ENCODE assay signal across 27 mouse cellular contexts in the genomic region with DNA sequence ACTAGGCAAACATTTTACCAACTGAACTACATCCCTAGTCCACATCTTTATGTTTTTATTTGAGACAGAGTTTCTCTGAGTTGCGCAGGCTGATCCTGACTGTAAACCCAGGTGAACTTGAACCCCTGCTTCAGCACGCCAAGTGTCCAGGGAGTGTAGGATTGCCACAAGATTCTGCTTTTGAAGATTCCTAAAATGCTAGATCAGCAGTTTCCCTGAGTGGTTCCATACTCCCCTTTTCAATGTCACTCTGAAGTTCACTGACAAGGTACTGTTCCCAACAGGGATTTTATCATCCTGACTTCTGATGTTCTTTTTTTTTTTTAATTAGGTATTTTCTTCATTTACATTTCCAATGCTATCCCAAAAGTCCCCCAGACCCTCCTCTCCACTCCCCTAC.
"Had no signal": no experiment of that assay in that cellular context is flagged by ENCODE, and none has a peak within 500 bp of the region (broad histone marks: within the 10 kb centered on the region; RNA-seq: fewer than 3 reads in every experiment).

No protein-coding gene starts in this region.

- H3K27me3 ChIP-seq: embryonic facial prominence, embryonic 12.5 days; embryonic facial prominence, embryonic 13.5 days; embryonic facial prominence, embryonic 15.5 days; forebrain, embryonic 12.5 days; forebrain, embryonic 13.5 days; forebrain, embryonic 15.5 days had no signal

- ATAC-seq: forebrain, embryonic 13.5 days; forebrain, embryonic 14.5 days; forebrain, embryonic 15.5 days; forebrain, embryonic 16.5 days; forebrain, postnatal 0 days had no signal

- H3K4me3 ChIP-seq: embryonic facial prominence, embryonic 10.5 days; embryonic facial prominence, embryonic 12.5 days; embryonic facial prominence, embryonic 13.5 days; embryonic facial prominence, embryonic 15.5 days; erythroblast, embryonic 14.5 days; forebrain, embryonic 10.5 days; forebrain, embryonic 12.5 days; forebrain, embryonic 13.5 days; forebrain, embryonic 15.5 days; gastrocnemius, adult 2 months; heart, adult 2 months had no signal

- H3K4me2 ChIP-seq: embryonic facial prominence, embryonic 12.5 days; embryonic facial prominence, embryonic 13.5 days; embryonic facial prominence, embryonic 15.5 days; forebrain, embryonic 12.5 days; forebrain, embryonic 13.5 days; forebrain, embryonic 15.5 days had no signal

- H3K36me3 ChIP-seq: embryonic facial prominence, embryonic 10.5 days; embryonic facial prominence, embryonic 12.5 days; embryonic facial prominence, embryonic 13.5 days; embryonic facial prominence, embryonic 15.5 days; forebrain, embryonic 10.5 days; forebrain, embryonic 12.5 days; forebrain, embryonic 15.5 days had no signal

- H3K9me3 ChIP-seq: embryonic facial prominence, embryonic 10.5 days; embryonic facial prominence, embryonic 12.5 days; embryonic facial prominence, embryonic 13.5 days; embryonic facial prominence, embryonic 15.5 days; forebrain, embryonic 10.5 days; forebrain, embryonic 12.5 days; forebrain, embryonic 13.5 days; forebrain, embryonic 15.5 days had no signal

- H3K9ac ChIP-seq: embryonic facial prominence, embryonic 12.5 days; embryonic facial prominence, embryonic 13.5 days; embryonic facial prominence, embryonic 15.5 days; forebrain, embryonic 12.5 days; forebrain, embryonic 13.5 days; forebrain, embryonic 15.5 days; forebrain, postnatal 0 days had no signal

- H3K4me1 ChIP-seq: embryonic facial prominence, embryonic 10.5 days; embryonic facial prominence, embryonic 12.5 days; embryonic facial prominence, embryonic 13.5 days; embryonic facial prominence, embryonic 15.5 days; forebrain, embryonic 15.5 days had no signal

- H3K27ac ChIP-seq: embryonic facial prominence, embryonic 10.5 days; embryonic facial prominence, embryonic 12.5 days; embryonic facial prominence, embryonic 13.5 days; embryonic facial prominence, embryonic 15.5 days; forebrain, embryonic 10.5 days; forebrain, embryonic 12.5 days; forebrain, embryonic 13.5 days; forebrain, embryonic 15.5 days; gastrocnemius, adult 2 months; heart, adult 2 months had no signal

- DNase-seq: cerebellum, adult 9-10 months; cerebellum, adult 9-11 months; cerebellum, postnatal 10 days; cerebellum, postnatal 14 days; cerebellum, postnatal 25 days; cerebellum, postnatal 36 days; embryo, embryonic 11 days; forebrain, postnatal 0 days; gastrocnemius, adult 2 months; gastrocnemius, postnatal 10 days; gastrocnemius, postnatal 14 days; gastrocnemius, postnatal 25 days; gastrocnemius, postnatal 36 days; heart, adult 11 months; heart, adult 18-20 months; heart, adult 2 months had no signal
